Mouse (Mus musculus): Measurements from ENCODE around the gene Mtch2. TPM values are rescaled to one million over a fixed set of nuclear protein-coding genes. Genes with fewer than 3 reads are reported as not detected.
"Not testable (repeated sequence)": the region's sequence is repeated elsewhere in the genome, so short reads cannot be mapped to it uniquely, and the experiment has no call there.

Mtch2 gene
- total RNA-seq (2022), result 100 to 1,000 TPM; 115 to 131 (median 120) TPM

- peak; percentile 97 to 98 for DNase-seq (ENCODE audit: low spot score in 2 of 2)
Observed at GRCm38 (mm10) chr2:90846955-90847680, at the start of gene Mtch2. Gene Mtch2 (plus strand): TSS chr2:90847155.

DNA sequence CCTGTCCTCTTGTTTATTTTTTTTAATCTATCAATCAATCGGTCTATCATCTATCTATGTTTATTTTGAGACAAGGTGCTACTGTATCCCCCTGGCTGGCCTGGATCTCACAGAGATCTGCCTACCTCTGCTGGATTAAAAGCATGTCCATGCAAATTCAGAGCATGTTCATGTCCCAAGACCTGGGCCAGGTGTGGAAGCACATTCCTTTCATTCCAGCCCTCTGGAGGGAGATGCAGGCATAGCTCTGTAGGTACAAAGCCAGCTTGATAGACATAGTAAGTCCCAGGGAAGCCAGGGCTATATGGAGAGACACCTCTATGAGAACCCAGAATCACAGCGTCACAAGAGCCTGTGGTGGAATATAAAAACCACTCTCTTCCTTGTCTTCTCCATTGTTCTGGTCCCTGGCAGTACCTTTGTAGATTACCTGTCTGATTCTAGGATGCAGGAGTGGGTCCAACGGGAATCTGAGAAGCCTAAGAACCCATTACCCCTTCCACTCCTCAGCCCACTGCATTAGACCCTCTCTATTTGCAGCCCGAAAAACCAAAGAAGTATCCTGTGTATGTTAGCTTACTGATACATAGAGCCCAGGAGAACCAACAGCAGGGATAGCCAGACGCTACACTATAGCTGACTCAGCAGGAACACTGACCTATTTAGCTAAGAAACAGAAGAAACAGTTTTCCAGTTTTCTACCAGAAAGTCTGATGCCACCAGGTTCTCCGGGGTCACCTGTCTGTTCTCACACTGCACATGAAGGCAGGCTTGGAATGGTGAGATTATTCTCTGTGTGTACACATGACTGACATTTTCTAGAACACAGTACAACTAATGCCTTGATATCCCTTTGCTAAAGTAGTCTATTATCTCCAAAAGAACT lies 38.5 kb upstream of the Mtch2 start:
- DNase-seq (ENCODE audit: low spot score in 2 of 2), result no peak

DNA sequence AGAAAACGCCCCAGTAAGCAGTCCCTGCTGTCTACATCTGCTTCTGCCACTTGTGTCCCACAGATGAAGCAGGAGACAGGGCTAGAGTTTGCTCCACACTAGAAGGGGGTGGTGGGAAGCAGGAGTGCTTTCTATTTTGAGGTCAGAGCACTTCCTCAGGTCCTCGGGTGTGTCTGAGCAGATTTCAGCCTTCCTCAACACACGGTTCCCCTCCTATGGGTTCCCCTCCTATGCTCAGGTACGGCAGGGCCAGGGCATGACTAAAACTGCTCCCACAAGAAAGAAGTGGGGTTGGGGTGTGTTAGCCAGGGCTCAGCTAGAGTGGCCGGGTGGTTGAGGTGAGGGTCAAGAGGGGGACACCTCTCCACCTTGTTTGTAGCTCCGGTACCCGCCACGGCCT lies 36.2 kb upstream of the Mtch2 start:
- no peak for DNase-seq (ENCODE audit: low spot score in 2 of 2)

DNA sequence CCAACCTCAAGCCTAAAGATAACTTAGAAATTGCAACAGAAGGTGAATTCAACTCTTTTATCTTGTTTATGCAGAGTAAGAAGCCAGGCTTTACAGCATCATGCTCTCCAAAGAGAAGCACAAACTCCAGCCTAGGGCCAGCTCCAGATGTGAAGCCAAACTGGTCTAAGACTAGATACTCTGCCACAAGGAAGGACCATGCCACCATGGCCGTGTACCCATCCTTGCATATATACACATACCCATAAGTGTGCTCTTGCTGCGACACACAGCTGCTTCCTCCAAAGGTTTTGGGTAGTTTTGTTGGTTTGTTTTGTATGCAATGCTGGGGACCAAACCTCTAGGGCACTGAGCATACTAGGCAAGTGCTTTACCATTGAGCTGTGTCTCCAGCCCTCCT lies 31.7 kb upstream of the Mtch2 start:
- no peak for DNase-seq (ENCODE audit: low spot score in 2 of 2)

GRCm38 (mm10) chr2:90816144-90816543 lies 30.8 kb upstream of the Mtch2 start:
- DNase-seq (ENCODE audit: low spot score in 2 of 2), result no peak

DNA sequence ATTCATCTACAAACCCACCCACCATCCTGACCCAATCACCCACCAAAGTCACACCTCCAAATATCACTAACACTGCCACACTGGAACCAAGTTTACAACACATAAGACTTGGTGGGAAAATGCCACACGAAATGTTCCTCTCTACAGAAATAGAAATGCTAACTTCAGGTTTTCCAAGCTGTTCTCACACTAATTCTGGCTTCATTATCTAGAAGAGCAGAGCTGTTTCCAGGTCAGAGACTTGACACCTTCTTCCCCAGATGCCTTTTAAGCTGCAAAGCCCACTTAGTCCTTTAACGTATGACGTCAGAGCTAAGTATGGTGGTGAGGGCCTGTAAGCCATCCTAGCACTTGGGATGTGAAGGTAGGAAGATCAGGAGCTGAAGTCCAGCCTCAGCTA lies 28.2 kb upstream of the Mtch2 start:
- DNase-seq (ENCODE audit: low spot score in 2 of 2), result no peak

GRCm38 (mm10) chr2:90820894-90821293 lies 26.1 kb upstream of the Mtch2 start:
- DNase-seq (ENCODE audit: low spot score in 2 of 2), result no peak

DNA sequence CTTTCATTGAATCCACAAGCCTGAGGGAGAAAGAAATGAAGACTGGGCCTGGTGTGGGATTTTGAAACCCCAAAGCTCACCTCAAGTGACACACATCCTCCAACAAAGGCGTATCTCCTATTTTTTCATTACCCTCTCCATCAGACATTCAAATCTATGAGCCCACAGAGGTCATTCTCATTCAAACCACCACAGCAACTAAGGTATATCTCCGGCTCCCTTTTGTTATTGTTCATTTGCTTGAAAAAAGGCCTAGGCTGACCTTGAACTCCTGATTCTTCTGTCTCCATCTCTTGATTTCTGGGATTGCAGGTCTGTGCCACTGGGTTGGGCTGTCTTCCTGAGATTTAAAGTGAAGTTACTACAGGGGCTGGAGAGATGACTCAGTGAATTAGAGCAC lies 24.0 kb upstream of the Mtch2 start:
- no peak for DNase-seq (ENCODE audit: low spot score in 2 of 2)

DNA sequence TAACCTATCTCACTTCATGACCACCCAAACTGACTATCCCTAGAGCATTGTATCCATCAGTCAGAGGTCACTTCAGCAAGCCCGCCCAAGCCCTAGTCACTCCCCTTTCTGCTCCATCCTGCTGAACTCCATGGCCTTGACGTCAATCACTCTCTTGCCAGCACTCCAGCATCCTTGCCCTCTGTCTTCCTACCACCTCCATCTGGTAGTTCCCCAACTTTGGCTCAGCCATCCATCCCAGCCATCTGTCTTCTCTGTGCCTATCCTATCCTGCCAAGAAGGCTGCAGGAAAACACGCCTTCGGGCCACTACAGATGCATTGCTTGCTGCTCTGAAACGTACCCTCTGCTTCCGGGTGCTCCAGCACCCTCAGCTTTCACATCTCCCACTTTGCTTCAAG lies 23.2 kb upstream of the Mtch2 start:
- peak; percentile 66 to 70 for DNase-seq (ENCODE audit: low spot score in 2 of 2)

DNA sequence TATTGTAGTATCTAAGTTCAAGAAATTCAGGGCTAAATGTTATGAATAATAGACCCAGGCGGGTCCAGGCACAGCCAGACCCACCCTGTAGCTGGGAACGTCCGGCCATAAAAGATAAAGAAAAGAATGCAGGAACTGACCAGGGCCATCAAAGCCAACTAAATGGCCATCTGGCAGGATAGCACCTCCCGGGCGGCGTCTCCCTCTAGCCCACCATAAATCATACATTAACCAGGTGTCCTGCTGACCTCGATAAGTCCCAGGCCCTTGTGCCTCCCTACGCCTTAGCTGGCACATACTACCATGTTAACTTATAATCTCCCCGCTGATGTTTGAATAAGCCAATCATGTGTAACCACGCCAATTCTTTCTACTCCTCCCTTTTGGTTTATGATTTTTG lies 22.4 kb upstream of the Mtch2 start:
- not testable (repeated sequence) for DNase-seq (ENCODE audit: low spot score in 2 of 2)

GRCm38 (mm10) chr2:90825515-90826172 lies 21.3 kb upstream of the Mtch2 start:
- no peak for DNase-seq (ENCODE audit: low spot score in 2 of 2)

- no peak for DNase-seq (ENCODE audit: low spot score in 2 of 2)
Observed at GRCm38 (mm10) chr2:90828739-90829138, 18.2 kb upstream of the Mtch2 start.

DNA sequence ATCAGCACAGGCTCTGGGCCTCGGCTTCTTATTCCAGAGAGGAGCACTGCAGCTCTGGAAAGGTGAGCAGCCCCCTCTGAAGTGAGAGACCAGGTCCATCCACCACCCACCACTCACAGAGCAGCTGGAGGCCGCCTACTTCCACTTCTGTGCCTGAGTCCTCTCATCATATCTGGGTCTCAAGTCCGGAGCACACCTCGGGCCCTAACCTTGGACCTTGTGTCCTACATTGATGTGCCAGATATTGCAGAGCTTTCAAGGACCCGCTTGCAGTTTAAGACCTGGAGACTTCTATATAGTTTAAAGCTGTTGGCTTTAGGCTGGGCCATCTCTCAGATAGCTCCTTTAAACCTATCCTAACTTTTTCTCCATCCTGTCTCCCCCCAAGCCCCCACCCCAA lies 13.5 kb upstream of the Mtch2 start:
- DNase-seq (ENCODE audit: low spot score in 2 of 2), result no peak

DNA sequence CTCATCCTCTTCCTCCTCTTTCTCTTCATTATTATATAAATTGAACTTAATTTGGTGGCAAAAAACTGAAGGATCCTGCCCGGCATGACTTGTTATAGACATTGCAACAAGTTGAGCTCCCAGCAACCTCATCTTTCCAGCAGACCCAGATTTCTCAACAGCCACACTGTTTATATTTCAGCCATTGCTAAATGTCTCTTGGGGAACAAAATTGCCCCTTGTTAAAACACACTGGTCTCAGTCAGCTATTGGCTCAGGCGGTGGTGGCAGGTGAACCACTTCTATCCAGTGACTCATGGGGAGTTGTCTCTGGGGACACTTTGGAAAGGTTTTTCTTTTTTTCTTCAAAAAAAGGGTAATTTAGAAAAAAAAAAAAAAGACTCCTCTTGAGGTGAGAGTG lies 8.3 kb upstream of the Mtch2 start:
- DNase-seq (ENCODE audit: low spot score in 2 of 2), result no peak

DNA sequence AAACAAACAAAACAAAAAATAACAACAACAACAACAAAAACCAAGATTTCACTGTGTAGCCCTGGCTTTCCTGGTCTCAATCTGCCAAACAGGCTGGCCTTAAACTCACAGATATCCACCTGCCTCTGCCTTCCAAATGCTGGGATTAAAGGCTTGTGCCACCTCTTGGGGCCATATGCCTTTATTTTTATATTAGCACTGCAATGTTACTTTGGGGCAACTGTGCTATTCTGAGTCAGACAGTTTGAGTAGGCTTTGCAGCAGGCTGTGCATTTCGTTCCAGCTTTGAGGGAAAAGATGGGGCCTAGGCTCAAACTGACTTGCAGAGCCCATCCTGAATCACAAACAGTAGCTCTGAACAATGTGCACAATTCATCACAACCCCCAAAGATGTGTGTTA lies 3.3 kb upstream of the Mtch2 start:
- DNase-seq (ENCODE audit: low spot score in 2 of 2), result peak; percentile 47 to 62

- no peak for DNase-seq (ENCODE audit: low spot score in 2 of 2)
Observed at GRCm38 (mm10) chr2:90844262-90844661, 2.7 kb upstream of the Mtch2 start.

DNA sequence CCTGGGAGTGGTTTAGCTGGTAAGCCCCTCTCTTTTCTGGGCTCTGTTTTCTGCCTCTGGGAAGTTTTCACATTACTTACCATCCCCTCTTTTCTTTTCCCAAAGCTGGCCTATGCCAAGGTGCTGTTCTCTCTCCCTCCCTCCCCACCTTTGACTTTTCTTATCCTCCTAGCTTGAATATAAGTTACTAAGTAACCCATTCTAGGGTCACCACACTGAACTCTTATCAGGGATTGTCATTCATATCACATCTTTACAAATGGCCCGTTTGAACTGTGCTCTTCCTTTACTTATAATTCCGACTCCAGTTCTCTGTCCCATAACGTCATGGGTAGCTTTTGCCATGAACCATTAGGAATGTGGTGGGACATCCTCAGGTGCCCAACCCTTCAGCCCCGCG lies 1.7 kb upstream of the Mtch2 start:
- DNase-seq (ENCODE audit: low spot score in 2 of 2), result no peak

DNA sequence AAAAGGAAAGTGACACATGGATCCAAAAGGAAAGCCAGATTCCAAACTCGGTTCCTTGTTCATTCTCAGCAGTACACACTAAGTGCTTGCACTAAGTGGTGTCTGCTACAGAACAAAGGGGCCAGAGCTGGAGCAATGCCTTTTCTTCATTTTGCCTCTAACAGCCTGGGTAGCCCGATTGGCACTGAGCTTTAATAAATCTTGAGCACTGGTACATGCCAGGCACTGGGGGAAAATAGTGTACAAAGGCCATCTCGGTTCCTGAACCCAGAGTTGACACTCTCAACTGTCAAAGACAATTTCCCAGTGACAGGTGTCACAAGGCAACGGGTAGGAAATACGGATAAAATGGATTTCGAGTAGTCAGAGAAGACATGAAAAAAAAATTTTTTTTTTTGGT lies 784 bp upstream of the Mtch2 start:
- DNase-seq (ENCODE audit: low spot score in 2 of 2), result no peak

GRCm38 (mm10) chr2:90846597-90846954 lies 379 bp upstream of the Mtch2 start:
- DNase-seq (ENCODE audit: low spot score in 2 of 2), result no peak

- no peak for DNase-seq (ENCODE audit: low spot score in 2 of 2)
Observed at GRCm38 (mm10) chr2:90847681-90848050, 711 bp downstream of the Mtch2 start.

DNA sequence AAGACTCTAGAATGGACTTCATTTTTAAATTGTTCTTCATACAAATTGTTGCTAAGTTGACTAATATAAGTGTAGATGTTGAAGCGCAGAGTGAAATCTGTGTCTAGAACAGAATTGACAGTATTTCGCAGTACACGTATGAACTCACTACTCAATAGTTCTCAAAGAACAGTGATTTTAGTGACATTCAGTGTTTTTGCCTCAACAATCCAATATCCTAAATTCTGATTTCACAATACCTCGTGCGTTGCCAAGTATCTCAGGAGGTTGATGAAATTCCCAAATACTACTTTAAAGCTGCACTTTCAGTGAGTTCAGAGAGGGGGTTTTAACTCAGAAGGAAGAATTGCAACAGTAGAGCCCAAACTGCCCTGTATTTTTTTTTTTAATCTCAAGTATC lies 1.4 kb downstream of the Mtch2 start:
- no peak for DNase-seq (ENCODE audit: low spot score in 2 of 2)

DNA sequence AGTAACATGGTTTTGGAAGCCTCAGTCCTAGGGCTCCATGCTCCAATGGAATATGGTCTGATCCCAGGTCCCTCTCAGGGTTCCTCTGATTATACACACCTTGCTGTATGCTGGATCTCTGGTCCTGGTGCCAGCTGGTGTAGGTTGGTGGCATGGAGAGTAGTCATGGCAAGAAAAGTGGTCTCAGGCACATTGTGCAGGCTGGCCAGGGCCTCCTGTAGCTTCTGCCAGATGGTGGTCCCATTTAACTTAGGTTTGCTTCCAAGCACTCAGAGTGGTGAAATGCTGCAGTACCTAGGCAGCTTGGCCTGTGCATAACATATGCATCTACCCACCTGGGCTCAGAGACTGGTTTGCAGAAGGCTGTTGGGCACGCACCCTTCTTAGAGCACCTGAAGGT lies 3.4 kb downstream of the Mtch2 start:
- no peak for DNase-seq (ENCODE audit: low spot score in 2 of 2)
